Mouse (Mus musculus) G1E (cell line): Measurements from ENCODE around the gene Gm20390.

Experiments used
- CTCF ChIP-seq: IDR thresholded peaks from 2 replicates; pipeline ENCODE4 v1.5.1; 2012; ENCODE audit warnings: low read depth, low read length, inconsistent platforms, mixed read lengths
- GATA1 ChIP-seq: IDR thresholded peaks from 2 replicates; pipeline ENCODE4 v1.6.1; 2012; ENCODE audit warnings: borderline replicate concordance, low read length, inconsistent platforms, mixed read lengths
- GATA2 ChIP-seq: IDR thresholded peaks from 2 replicates; pipeline ENCODE4 v1.6.1; 2012; ENCODE audit warnings: low read depth, low read length, inconsistent platforms, borderline replicate concordance
- POLR2AphosphoS5 ChIP-seq: IDR thresholded peaks from 2 replicates; pipeline ENCODE4 v1.6.1; 2012; ENCODE audit warnings: low read depth, low read length, inconsistent platforms; ENCODE audit not compliant: insufficient replicate concordance
- TAL1 ChIP-seq: conservative IDR thresholded peaks from 2 replicates; pipeline ENCODE4 v1.6.1; 2012; ENCODE audit warnings: low read depth, low read length, inconsistent platforms, mixed read lengths

DNA sequence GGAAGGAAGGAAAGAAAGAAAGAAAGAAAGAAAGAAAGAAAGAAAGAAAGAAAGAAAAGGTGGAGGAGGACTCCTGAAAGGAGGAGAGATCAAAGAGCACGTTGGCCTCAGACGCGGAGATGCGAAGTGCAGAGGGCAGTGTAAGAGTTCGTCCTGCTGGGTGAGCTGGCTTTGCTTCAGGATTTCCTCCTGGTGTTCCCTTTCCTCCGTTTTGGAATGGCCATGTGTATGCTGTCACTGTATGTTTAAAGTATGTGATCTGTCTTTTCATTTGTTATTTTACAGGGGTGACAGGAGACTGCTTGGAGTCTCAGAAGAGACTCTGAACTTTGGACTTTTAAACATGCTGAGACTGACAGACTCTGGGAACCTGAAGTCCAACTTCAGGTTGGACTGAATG lies 6.6 kb downstream of the Gm20390 start:
- TF ChIP-seq CTCF (no peak), TAL1 (no peak), GATA1 (no peak), GATA2 (no peak), POLR2AphosphoS5 (no peak)
